Comparison of ENCODE assay signal across 8 mouse cellular contexts in genomic region chr5:45857254-45858011, GRCm38 (mm10). TPM values are rescaled to one million over a fixed set of nuclear protein-coding genes. Genes with fewer than 3 reads are reported as not detected.
DNase-seq lines count a peak whose midpoint lies in the region; ATAC-seq and TF ChIP-seq lines count a peak whose summit lies in the region.

Lcorl (minus strand) TSS chr5:45857615.

- H3K36me3 ChIP-seq in hindbrain, postnatal 0 days (ENCODE audit: insufficient read depth, low read length): no peaks in the 10 kb centered on the region

- peak; percentile 98 for DNase-seq in ZHBTc4 (ENCODE audit: low read depth, low spot score)
- DNase-seq in gastrocnemius, adult 2 months: peak; percentile 93
- peak; percentile 97 for DNase-seq in hindbrain, postnatal 0 days (ENCODE audit: low spot score)
- peak; percentile 93 for DNase-seq in left cerebral cortex, adult 2 months (ENCODE audit: extremely low spot score in 1 of 2, low spot score in 2 of 2)
- DNase-seq in right cerebral cortex, adult 2 months (ENCODE audit: low spot score in 2 of 2): peak; percentile 93 to 95
- peak; percentile 96 for DNase-seq in urinary bladder, postnatal 14 days (ENCODE audit: low spot score)

- H3K9ac ChIP-seq in hindbrain, postnatal 0 days (replicated peaks; ENCODE audit: low read length): peak within 1 kb of the TSS; percentile 91

- H3K27me3 ChIP-seq in hindbrain, postnatal 0 days (ENCODE audit: insufficient read depth, low read length): no peaks in the 10 kb centered on the region

- intact Hi-C loops in gastrocnemius, adult 2 months (cut with DNase I): loop anchor here (5.0 to 10.0 kb wide), 3 partner anchors 95 to 365 kb away; partner anchors contain the start of gene Lap3
- intact Hi-C loops in left cerebral cortex, adult 2 months (cut with DNase I): loop anchor here (5.0 to 10.0 kb wide), 3 partner anchors 100 to 490 kb away; partner anchors contain the start of gene Med28

- no peaks in the 10 kb centered on the region; the same call in 1 of the 2 replicates for H3K4me1 ChIP-seq in hindbrain, postnatal 0 days (ENCODE audit: insufficient read depth, low read length)

- H3K9me3 ChIP-seq in hindbrain, postnatal 0 days (ENCODE audit: low read length): no peaks in the 10 kb centered on the region

- ATAC-seq in common myeloid progenitor, adult 5-6 weeks (replicated peaks; ENCODE audit: low read depth, poor library complexity, severe bottlenecking): peak; percentile 89
- peak; percentile 97 for ATAC-seq in hindbrain, postnatal 0 days
- ATAC-seq in megakaryocyte, adult 5-6 weeks (ENCODE audit: poor library complexity, severe bottlenecking): peak; percentile 84

- H3K4me2 ChIP-seq in hindbrain, postnatal 0 days (ENCODE audit: low read depth, low read length): peak within 1 kb of the TSS; percentile 78

- H3K4me3 ChIP-seq in gastrocnemius, adult 2 months: peak within 1 kb of the TSS; percentile 97
- peak within 1 kb of the TSS; percentile 95 for H3K4me3 ChIP-seq in hindbrain, postnatal 0 days (ENCODE audit: low read length)
- H3K4me3 ChIP-seq in left cerebral cortex, adult 2 months: peak within 1 kb of the TSS; percentile 77

- H3K27ac ChIP-seq in gastrocnemius, adult 2 months: peak within 1 kb of the TSS; percentile 97
- H3K27ac ChIP-seq in hindbrain, postnatal 0 days: peak within 1 kb of the TSS; percentile 98
- peak within 1 kb of the TSS; percentile 94 for H3K27ac ChIP-seq in left cerebral cortex, adult 2 months

- peak; percentile 17; the same call in 1 of the 2 replicates for TF ChIP-seq CTCF in gastrocnemius, adult 2 months (IDR thresholded peaks at IDR 0.05)
- TF ChIP-seq CTCF in hindbrain, postnatal 0 days (IDR thresholded peaks at IDR 0.05; ENCODE audit: low read depth): peak; percentile 63
- TF ChIP-seq CTCF in left cerebral cortex, adult 2 months (IDR thresholded peaks at IDR 0.05): no peak; the same call in none of the 2 replicates

- 1% methylated on average over 56 of the region's 79 CpGs for WGBS in hindbrain, postnatal 0 days

RNA-seq across cellular contexts. Expression of gene Lcorl, which starts in this region (rescaled TPM):
- total RNA-seq in common myeloid progenitor, adult 5-6 weeks (2017): 31.7 and 42.3 TPM in 2 replicates
- 1 to 10 TPM; 5.4 to 6.3 TPM for total RNA-seq in gastrocnemius, adult 2 months (2021)
- total RNA-seq in hindbrain, postnatal 0 days (2014; rRNA removed): 34.2 and 37.8 TPM in 2 replicates
- 44.5 and 45.0 TPM in 2 replicates for polyA plus RNA-seq in hindbrain, postnatal 0 days (2015; fragmentation: Nextera tagmentation; extraction: Ambion mirVana)
- 10 to 100 TPM; 31.2 to 32.2 TPM for total RNA-seq in left cerebral cortex, adult 2 months (2021)
- total RNA-seq in megakaryocyte, adult 5-6 weeks (2015): 27.8 and 34.2 TPM in 2 replicates
- 25.5 and 32.1 TPM in 2 replicates for total RNA-seq in megakaryocyte, adult 5-6 weeks (2017)

Comparison
In these comparisons a context has a peak if more than half of its experiments do, and no peak if none do; other contexts are left out.
1. Peak in every context shown above with its lines: DNase-seq, ATAC-seq, H3K4me3 ChIP-seq and H3K27ac ChIP-seq.